Mouse (Mus musculus) testis, adult 2 months (tissue): ENCODE results near the gene Mettl11b.

ENCODE experiments used
- CTCF ChIP-seq: fragments of 200-500 bp; IDR thresholded peaks from 2 replicates; pipeline ENCODE4 v1.5.1; 2012; ENCODE audit warnings: low read depth, mild to moderate bottlenecking, inconsistent platforms, low read length, moderate library complexity; ENCODE audit not compliant: control insufficient read depth, insufficient read depth, insufficient replicate concordance
- POLR2A ChIP-seq: fragments of 200-500 bp; IDR thresholded peaks from 2 replicates; pipeline ENCODE4 v1.6.1; 2012; ENCODE audit warnings: low read depth, mild to moderate bottlenecking, inconsistent platforms, low read length, moderate library complexity; ENCODE audit not compliant: control insufficient read depth

DNA sequence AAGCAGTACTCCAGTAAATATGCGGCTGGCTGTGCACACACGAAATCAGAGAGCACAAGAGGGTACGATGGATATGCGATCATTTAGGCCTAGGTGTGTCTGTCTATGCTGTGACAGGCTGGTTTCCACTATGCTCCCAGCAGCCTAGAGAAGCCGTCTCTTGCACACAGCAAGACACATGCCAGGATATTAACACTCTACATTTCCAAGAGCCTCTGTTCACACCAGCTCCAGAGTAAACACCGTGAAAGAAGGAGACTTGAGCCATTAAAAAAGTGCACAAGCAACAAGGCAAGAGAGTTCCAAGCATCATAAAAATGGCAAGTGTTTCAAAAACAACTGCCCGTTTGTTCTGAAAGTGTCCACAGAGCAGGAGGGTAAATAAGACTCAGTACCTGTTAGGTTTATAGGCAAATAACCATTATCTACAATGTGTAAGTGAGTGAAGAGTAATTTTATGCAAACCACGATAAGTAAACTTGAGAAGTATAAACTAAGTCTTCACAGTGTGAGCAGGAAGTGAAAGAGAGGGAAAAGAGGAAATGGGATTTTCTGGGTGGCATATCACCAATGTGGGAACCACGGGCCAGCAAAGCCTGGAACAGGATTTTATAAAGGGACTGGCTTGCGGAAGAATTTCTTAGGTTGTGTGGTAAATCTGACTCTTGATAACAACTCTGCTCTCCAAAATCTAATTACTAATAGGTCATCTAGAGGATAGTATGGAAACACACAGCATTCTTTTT, 32.6 kb upstream of the Mettl11b start:
- TF ChIP-seq CTCF (no peak), POLR2A (no peak)
